Mouse (Mus musculus): ENCODE measurements around the gene Zbtb5.
"Not testable (repeated sequence)": the region's sequence is repeated elsewhere in the genome, so short reads cannot be mapped to it uniquely, and the experiment has no call there.

- TF ChIP-seq CTCF (IDR thresholded peaks at IDR 0.05; ENCODE audit: borderline replicate concordance, insufficient read depth, low read length); POLR2A (IDR thresholded peaks at IDR 0.05; ENCODE audit: low read depth, low read length): not testable (repeated sequence)
Measured at GRCm38 (mm10) chr4:44993179-44993578, 19.0 kb downstream of the Zbtb5 start.
